Mouse (Mus musculus) erythroid progenitor cell, adult 5-6 weeks (primary cell): ENCODE data around the gene Akap13. TPM values are rescaled to one million over a fixed set of nuclear protein-coding genes. Genes with fewer than 3 reads are reported as not detected.
A peak's percentile ranks its signal among the peaks of the same experiment; 100 is the strongest.
"Not testable (repeated sequence)": the region's sequence is repeated elsewhere in the genome, so short reads cannot be mapped to it uniquely, and the experiment has no call there.

Experiments
- ATAC-seq: replicated peaks from 2 replicates; pipeline ENCODE4 v1.8.0; 2016; ENCODE audit warnings: moderate number of reproducible peaks, mild to moderate bottlenecking, moderate TSS enrichment, inconsistent platforms; ENCODE audit not compliant: poor library complexity, low FRiP score, severe bottlenecking
- total RNA-seq, 2 experiments: library from RNA; stranded (forward) in 1 of 2; stranded (reverse) in 1 of 2; fragments of 150-400 nt in 1 of 2; fragments of 186-747, 209-891 nt in 1 of 2; gene quantifications; 2 replicates each; pipeline versions ENCODE4 v1.2.3 to v1.2.4; 2015 to 2017; ENCODE audit warnings: low replicate concordance in 2 of 2

Gene Akap13
- total RNA-seq, 2 experiments from 2014 or later = 195 to 563 TPM

DNA sequence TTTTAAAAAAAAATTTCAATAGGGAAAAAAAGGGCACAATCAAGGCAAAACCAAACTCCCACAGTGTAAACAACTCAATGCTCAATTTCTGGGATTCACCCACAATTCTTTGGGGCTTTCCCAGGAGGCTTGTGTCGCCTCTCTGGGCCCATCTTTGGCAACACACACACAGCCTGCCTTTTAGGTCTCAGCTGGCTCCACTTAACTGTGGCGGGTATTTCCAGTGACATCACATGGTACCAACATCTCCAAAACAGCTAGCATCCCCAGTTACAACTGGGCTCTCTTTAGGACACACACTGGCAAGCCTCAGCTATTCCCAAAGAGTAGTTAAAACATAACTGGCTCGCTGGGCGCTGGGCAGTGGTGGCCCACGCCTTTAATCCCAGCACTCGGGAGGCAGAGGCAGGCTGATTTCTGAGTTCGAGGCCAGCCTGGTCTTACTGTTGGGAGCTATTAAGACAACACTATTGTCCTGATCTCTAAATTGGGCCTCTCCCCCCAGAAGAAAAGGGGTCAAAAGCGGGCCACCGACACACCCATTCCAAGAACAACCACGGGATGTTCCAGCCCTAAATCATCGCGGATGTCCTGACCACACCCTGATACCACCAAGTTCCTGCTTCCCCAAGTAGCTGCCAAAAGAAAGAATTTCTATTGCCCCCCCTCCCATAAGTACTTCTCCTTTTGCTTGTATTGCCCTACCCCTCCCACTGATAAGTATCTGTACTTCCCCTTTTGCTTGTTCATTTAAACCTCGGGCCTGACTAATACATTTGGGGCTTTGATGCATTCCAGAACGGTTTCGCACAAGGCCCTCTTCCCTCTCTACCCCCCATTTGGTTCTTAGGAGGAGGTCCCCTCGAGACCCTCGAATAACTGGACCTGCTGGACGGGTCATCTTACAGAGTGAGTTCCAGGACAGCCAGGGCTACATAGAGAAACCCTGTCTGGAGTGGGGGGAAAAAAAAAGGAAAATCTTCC is 319.1 kb downstream of the Akap13 start:
- ATAC-seq = not testable (repeated sequence)

DNA sequence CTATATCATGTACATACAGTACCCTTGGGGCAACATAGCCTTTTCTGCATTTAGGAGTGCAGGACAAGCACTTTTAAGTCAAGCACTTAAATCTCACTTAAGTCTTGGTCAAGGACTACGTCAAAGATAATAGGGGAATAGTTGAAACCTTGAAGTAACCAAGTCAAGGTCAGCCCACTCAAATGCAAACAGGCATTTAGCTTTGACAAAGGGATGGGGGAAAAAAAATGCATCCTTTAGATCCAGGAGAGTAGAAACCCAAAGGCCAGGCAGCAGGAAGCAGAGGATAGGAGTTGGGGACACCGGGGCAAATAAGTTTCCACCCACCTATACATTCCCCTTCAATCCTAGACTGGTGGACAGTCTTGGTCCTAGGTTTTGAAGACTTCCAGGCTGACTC is 322.7 kb downstream of the Akap13 start:
- ATAC-seq = no peak

DNA sequence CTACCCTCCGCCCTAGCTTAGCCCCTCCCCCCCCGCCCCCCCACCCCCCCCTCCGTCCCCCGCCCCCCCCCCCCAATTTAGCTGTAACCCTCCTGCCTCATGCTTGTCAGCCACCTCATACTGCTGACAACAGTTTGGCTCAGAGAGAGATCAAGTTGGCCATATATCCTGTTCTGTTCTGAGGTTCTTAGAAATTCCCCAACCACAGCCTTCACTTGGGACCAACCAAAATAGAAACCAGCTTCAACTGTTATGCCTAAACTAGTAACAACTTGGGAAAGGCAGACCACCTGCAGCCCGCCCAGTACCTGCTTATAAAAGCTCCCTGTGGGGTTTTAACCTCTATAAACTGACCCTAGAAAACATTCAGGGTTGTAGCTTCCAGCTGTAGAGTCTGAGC is 325.5 kb downstream of the Akap13 start:
- ATAC-seq = no peak

DNA sequence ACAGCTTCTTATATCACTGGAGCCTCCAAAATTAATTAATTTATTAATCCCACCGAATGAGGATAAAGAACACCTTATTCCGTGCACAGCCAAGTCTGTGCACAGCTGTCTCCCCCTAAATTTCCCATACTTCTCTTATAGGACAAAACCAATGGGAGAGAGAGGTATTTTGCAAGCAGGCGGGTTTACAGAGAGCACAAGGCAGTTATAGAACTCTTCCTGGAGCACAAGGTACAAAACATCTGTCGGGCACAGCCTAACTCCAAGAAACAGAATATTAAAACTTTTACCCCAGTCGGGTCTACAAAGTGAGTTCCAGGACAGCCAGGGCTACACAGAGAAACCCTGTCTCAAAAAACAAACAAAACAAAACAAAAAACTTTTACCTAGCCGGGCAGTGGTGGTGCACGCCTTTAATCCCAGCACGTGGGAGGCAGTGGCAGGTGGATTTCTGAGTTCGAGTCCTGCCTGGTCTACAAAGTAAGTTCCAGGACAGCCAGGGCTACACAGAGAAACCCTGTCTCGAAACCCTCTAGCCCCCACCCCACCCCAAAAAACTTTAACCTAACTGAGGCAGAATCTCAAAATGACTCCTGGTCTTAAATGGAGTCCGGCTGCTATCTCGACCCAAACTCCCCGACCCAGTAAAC is 326.1 kb downstream of the Akap13 start:
- ATAC-seq = no peak

DNA sequence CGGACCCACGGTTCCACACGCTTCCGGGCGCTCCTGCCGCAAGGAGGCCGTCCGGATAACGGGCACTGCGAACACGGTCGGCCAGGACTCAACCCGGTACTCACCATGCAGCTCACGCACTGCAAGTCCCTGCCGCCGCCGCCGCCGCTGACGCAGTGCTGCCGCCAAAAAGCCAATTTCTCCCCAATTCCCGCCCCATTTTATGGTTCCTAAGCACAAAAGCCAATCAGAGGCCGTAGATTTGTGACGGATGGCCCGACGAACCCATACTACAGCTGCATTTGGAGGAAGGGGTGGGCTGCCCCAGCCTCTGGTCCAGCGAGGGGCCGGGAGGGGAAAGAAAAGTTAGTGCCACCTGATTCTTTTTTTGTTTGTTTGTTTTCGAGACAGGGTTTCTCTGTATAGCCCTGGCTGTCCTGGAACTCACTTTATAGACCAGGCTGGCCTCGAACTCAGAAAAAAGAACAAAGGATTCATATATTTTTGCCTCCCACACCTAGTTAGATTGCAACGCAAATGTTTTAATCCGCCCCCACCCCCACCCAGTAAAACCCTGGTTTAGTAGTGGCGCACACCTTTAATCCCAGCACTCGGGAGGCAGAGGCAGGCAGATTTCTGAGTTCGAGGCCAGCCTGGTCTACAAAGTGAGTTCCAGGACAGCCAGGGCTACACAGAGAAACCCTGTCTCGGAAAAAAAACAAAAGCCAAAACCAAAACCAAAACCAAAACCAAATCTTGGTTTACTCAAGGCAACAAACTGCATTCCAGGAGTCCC is 326.8 kb downstream of the Akap13 start:
- ATAC-seq = peak; percentile 98

DNA sequence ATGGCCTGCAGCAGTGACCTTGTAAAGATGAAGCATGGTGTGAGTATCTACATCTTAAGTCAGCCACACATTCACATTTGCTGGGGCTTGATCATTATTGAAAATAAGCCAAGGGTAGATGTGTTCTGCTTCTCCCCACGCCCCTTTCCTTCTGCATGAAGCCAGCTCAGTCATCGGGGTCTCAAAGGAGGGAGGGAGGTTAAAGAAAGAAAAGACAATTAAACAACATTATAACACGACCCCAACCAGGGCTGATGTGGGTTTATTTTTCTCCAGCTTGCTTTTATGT is 327.3 kb downstream of the Akap13 start:
- ATAC-seq = no peak

DNA sequence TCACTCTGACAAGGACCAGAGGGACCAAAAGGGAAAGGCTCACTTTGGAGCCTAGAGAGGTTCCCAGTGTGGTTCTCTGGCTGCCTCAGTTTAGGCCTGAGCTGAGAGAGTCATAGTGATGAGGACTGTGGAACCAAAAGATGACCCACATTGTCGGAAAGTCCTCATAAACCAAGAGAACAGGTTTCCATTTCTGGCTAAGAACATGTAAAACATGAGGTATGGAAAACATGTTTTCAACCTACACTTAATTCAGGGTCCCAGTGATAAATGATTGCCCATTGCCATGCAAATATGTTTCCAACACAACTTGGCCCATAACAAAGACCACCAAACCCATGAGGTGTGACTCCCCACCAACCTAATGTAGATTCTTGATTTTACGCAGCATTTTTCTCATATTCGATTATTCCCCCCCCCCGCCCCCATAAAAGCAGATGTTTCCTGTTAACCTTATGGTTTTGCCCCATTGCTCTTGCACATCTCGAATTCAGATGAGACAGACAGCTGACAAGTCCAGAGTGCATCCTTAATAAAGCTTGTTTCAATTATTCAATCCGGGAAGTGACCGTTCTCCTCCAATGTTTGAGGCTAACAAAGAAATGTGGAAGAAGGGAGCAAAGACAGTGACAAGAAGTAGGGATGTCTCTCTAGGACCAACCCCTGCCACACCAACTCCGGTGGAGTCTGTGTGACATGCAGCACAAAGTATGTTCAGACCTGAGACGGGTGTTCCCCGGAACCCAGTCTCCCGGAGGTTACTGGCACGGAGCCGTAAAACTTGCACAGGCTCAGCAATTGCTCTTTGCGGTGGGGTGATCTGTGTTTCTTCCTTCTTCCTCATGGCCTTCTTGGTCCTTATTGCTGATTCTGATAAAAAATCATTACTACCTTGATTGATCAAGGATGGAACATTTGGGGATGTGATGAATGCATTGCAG is 330.3 kb downstream of the Akap13 start:
- no peak for ATAC-seq

DNA sequence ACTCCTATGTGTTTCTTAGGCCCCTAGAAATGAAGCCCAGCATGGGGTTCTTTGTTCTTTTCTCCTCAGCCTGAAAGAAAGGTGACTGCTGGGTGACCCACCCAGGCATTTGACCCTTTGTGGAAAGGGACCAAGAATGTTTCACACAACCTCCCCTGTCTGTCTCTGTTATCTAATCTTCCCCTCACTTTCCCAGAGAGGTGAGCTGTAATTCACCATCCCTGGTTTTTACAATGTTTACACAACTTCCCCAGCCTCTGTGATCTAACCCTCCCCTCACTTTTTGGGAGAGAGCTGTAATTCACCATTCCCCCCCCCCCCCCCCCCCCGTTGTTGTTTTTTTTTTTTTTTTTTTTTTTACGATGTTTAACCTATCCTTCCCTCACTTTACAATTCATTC is 331.5 kb downstream of the Akap13 start:
- ATAC-seq = no peak

DNA sequence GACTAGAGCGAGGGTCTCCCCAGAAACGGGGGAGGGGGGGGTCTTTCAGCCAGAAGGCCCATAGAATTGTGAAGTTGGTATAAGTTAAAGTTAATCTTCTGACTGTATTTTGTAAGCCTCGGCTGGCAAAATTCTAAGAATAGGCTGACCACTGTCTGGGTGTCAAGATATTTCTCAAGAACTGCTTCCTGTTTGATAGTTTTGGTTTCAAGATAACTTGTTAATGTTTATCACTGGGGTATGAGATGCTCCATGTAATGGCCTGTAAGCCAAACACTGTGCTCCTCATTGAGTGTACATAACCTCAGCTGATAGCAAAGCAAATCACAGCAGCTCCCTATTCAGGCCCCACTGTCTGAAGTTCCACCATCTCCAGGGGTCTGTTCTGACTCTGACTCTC is 332.0 kb downstream of the Akap13 start:
- no peak for ATAC-seq

DNA sequence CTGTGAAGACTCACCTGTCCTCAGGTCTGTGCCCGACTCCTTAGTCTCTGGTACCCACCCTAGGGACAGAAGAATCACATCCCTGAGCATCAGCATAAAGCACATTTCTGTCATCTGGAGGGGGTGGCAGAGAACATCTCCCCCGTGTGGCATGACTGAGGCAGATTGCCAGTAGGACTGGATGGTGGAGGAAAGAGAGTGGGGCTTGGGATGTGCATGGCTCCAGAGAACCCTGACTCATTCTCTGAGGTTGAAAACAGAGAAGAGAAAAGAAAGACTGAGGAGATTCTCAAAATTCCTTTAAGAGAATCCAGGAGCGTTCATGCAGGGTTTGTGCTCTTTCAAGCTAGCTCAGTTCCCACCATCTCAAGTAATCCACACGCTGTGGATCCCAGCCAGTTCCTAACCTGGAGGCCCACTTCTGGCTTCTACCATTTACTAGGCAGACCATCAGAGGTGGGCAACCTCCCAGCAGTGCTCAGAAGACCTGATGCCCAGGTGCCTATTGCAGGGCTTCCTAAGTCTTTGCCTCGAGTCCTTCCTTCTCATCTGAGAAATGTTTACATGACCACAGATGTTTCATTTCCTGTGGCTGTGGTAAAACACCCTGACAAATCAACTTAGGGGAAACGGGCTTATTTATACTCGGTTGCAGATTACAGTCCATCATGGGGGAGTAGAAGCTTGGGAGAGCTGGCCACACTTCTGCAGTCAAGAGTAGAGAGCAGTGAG is 332.9 kb downstream of the Akap13 start:
- 0 out of 2 replicates have a peak, but pooled peaks have one; percentile 21 for ATAC-seq

DNA sequence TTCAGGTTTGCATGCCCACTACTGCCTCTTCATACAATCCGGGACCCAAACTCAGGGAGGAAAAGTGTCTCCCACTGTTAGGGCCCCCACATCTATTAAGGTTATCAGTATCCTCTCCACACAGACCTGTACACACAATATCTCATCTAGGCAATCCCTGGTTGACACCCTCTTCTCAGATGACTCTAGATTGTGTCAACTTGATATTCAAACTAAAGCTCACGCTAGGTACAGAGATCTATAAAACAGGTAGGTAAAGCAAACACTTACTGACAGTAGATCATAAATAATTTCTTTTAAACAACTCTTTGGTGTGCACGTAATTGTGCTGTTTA is 333.4 kb downstream of the Akap13 start:
- ATAC-seq = 0 out of 2 replicates have a peak, but pooled peaks have one; percentile 12

DNA sequence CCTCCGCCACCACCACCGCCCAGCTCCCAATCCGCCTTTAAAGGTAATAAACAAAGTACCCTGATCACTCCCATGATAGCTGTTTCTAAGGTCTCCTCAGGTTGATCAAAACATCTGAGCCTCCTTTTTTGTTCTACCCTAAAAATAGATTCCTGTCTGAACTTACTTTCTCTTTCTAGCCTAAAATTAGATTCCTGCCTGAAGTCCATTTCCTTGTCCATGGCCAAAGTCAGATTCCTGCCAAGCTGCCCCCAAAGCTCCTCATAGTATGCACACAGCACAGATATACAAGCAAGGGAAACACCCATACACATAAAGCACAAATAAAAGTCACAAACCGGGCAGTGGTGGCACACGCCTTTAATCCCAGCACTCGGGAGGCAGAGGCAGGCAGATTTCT is 334.4 kb downstream of the Akap13 start:
- no peak for ATAC-seq

DNA sequence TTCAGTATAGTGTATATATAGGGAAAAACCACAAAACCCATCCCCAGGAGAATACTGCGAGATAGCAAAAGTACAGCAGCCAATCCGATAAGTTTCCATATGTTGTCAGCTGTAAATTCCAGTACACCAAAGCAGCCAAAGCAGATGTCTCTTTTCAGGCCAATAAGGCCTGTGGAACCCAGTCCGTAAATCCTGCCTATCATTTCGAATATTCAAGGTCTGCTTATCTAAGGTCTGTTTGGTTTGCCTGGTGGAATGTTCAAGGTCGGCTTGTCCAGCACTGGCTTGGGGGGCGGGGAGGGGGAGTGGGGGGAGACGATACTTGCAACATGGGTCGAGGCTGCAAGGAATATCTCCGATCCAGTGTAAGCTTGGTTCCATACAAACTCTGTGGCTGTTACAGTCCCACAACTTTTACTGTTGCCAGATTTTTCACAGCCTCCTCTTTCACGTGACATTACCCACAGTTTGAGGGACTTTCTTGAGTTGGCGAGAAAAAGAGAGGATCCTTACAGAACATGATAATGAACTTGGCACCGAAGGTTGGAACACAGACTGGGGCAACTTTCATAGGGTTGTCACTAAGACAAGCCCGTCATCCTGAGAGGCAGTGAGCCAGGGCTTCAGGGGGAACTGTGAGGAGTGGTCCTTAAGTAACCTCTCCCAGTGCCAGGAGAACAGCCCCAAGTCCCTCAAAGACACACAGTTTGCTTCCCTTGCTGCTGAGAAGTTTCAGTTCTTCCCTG is 335.9 kb downstream of the Akap13 start:
- ATAC-seq = not testable (repeated sequence)

DNA sequence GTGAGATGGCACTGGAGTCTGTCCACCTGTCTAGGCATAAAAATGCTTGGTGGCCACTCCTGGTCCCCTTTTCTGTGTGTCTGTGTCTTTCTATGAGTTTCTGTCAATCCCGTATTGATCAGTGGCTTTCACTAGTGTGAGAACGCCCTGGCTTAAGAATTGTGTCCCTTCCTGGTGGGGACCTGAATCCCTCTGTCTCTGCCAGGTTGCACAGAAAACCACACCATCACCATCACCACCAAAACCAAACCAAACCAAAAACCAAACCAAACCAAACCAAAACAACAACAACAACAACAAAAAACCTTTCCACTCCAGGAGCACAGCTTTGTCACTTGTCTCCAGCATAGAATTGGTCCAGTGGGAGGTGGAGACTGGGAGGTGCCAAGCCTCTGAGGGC is 337.8 kb downstream of the Akap13 start:
- no peak for ATAC-seq

DNA sequence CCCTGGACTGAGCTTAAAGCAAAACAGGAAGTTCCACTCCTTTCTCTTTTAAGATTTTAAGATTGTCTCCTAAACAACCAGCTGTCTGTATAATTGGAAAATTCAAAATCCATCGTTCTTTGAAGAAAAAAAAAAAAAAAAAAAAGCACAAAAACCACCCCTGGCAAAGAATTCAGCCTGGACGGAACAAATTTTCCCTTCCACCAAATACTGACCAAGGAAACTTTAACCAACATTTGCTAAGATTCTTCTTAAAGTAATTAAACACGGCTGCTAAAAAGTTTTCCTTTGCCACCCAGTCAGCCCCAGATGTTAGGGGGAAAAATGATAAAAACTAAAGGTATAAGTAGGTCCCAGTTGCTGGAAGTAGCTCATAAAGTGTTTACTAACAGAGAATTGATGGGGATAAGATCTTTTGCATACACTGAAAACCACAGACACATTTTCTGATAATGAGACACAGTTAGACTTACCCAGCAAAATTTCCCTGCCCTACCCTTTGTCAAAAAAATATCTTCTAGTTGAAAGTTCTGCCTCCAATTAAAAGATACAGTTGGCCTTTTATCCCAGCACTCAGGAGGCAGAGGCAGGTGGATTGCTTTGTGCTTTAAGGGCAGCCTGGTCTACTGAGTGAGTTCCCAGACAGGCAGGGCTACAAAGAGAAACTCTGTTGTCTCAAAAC is 338.5 kb downstream of the Akap13 start:
- no peak for ATAC-seq

DNA sequence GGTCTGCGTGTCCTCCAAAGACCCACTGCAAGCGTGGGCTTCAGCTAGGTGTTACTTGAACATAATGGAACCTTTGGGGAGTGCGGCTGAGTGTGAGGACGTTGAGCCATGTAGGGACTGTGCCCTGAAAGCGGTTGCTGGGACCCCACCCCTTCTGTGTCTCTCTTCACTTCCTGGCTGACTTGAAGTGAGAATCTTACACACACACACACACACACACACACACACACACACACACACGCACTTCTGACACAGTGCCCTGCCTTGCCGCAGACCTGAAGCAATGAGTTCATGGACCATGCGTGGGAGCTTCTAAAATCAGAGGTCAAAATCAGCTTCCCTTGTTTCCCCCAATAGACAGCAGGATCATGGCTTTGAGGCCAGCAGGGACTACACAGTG is 339.8 kb downstream of the Akap13 start:
- ATAC-seq = no peak

DNA sequence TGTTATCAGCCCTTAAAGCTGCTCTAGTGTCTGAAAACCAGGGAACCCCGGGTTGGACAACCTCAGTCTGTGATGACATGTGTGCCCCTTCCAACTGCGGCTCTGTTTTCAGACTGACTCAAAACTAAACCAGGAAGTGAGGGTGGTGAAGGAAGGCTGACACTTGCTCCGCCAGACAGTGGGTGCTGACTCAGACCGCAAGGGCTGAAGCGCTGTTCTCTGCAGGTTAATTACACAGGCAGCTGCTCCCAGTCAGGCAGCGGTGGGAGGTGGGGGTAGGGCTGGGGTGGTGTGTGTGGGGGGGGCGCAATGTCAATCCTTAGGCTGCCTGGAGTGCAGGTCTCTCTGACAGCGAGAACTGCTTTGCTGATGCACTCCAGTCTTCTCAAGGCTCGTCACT is 341.1 kb downstream of the Akap13 start:
- no peak for ATAC-seq

DNA sequence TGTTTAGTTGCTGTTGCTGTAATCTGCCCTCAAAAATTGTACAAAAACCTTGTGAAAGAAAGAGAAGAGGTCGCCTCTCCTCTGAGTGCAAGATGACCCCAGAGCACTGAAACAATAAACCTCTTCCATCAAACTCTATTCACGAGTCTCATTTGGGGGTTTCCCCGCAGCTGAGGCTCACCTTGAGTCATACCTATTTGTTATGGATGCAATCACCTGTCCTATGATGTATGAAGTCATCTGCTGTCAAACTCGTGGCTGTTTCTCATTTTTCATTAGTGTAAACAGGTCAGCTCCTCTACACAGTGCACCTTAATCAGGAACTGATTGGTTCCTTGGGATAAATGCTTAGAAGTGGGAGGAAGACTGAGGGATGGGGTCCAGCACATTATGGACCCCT is 345.2 kb downstream of the Akap13 start:
- ATAC-seq = no peak
